Mouse (Mus musculus): Measurements from ENCODE around the gene Mylk2.

The Mylk2 gene

GRCm38 (mm10) chr2:152947098-152947497, 35.9 kb downstream of the Mylk2 start:
- DNase-seq = peak; percentile 41

- no peak for DNase-seq
Measured at GRCm38 (mm10) chr2:152948438-152949020, 37.4 kb downstream of the Mylk2 start.

DNA sequence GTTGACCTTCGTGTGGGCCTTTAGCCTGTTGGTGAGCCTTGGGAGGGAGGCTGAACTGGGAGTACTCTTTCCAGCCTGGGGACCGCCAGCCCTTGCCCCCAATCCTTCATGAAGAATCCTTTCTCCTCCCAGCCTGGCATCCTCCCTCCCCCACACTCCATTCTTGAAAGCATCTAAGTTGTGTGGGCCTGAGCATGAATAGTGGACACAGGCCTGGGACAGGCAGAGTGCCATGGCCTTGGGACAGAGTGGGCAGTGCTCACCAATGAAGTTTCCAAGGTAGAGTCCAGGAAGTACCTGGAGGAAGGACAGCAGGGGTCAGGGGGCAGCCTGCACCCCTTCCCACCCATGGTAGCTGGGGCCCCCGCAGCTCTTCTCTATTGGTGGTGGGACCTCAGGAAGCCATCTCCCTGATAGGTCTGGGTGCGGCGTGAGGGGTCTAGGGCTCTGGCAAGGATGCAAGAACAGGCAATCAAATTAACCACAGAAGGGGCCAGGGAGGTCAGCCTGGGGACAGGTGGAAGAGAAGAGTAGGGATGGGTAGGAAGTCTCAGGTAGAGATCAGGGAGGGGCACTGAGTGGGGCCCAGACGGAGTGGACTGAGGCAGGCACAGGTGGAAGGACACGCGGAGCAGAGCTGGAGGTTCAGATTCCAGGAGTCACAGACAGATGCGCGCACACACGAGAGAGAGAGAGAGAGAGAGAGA, 39.4 kb downstream of the Mylk2 start:
- DNase-seq = no peak

DNA sequence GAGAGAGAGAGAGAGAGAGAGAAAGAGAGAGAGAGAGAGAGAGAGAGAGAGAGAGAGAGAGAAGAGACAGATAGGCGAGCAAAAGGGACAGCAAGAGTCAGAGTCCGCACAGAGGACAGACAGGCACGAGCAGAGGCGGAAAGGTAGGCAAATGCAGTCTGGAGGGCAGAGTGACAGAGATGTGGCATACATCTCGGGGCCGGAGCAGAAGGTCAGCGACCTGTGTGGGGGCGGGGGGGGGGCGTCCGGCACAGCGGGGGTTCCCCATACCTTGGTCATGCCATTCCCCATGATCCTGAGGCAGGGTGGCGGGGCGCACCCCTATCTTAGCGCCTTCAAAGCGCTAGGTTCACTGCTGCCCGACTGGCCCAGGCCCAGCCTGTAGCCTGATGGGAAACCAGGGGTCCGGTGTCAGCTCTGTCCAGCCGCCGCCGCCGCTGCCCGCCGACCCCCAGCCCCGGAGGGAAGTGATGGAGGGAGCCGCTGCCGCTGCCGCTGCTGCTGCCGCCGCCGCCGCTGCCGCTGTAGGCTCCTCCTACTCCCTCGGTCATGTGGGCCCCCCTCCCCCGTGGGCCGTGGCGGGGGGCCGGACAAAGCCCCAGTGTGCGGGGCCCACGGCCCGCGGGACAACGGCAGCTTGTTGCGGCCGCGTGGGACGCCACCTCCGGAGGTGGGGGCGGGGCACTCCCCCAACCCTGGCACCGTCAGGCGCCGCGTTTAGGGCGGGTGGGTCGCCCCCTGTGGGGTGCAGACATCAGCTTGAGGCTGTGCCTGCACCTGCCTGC, 40.1 kb downstream of the Mylk2 start, which contains the start of gene Dusp15:
Gene Dusp15, minus strand, starts transcription at position 634 of the 785 bp plus-strand sequence.
- DNase-seq = peak; percentile 27

DNA sequence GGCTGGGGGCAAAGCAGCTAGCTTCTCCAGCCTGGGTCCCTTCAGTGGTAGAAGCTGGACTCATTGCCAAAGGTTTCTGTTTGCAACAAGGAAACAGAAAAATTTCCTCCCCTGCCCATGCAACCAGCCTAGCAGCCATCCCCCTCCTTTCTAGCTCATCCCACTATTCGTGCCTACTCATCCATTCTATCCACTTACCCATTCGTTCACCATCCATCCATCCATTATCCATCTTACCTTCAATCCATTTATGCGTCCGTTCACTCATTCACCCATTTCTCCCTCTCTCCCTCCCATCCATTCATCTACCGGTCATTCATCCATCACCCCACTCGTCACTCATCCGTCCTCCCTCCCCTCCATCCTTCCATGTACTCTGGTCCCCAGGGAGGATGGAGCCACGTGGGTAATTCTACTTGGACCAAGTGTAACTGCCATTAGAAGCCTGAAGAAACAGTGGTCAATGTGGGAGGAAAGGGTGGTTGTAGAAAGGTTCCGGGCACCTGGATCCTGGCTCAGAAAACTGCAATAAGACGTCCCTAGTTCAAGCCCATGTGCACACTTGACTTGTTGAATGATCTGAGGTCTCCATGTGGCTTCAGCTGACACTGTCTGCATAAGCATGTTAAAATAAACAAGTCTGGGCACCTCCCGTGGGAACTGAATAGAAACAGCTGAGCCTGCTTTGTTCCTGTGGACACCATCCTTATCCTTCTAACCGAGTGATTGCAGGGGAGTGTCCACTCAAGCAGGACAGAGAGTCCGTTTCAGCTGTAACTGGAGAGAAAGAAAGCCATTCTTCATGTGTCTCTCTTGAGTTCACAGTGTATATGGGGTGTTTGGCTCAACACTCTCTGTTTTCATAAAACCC, 40.9 kb downstream of the Mylk2 start:
- no peak for DNase-seq

- peak; percentile 54 for DNase-seq
Measured at GRCm38 (mm10) chr2:152958116-152958515, 47.0 kb downstream of the Mylk2 start.

DNA sequence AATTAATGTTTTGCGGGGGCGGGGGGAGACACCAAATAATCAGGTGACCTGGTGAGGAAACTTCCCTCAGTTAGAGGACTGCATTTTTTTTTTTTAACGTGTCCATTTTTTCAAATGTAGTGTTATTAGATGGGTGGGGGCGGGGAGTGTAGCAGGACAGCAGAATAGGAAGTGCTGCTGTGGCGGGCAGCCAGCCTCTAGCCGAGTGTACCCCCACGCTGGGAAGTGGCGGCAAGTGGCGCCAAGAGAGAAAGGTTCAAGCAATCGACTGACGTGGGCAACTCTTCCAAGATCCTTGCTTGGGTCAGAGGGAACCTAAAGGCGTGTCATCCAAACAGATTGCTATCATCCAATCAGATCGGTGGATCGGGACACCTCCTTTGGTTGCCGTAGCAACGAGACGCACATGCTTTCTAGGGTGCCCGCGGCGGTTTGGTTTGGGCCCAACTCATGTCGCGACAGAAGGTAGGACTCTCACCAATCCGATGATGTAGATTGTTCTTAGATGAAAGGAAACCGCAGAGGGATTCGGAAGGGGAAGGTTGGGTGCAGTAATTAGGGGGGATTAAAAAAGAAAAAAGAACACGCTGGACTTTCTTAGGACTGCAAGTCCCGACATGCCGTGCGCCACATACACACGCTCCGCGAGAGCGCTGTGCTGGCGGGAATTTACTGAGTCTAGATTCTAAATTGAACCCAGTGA, 51.1 kb downstream of the Mylk2 start, which contains the start of gene Ttll9:
Gene Ttll9, plus strand, starts transcription at position 395 of the 703 bp plus-strand sequence.
- peak; percentile 94 for DNase-seq

- DNase-seq = no peak
Measured at GRCm38 (mm10) chr2:152965555-152965954, 54.4 kb downstream of the Mylk2 start.
